Mouse (Mus musculus) mesoderm, embryonic 11.5 days (tissue): Measurements from ENCODE around the gene Pprc1.
A peak's percentile ranks its signal among the peaks of the same experiment; 100 is the strongest.

Source experiments
- DNase-seq: peaks from one replicate; pipeline ENCODE4 v3.0.0-alpha.2; 2012; ENCODE audit warnings: low read depth, low spot score

Gene Pprc1

GRCm38 (mm10) chr19:46056388-46056946 lies 11.8 kb downstream of the Pprc1 start:
- peak; percentile 95 for DNase-seq

GRCm38 (mm10) chr19:46056947-46057607 lies 12.4 kb downstream of the Pprc1 start:
- peak; percentile 85 for DNase-seq

GRCm38 (mm10) chr19:46058466-46058865 lies 13.8 kb downstream of the Pprc1 start:
- no peak for DNase-seq

GRCm38 (mm10) chr19:46060845-46061244 lies 16.2 kb downstream of the Pprc1 start:
- DNase-seq = no peak

GRCm38 (mm10) chr19:46068054-46068453 lies 23.4 kb downstream of the Pprc1 start:
- no peak for DNase-seq

- DNase-seq = no peak
Measured at GRCm38 (mm10) chr19:46073285-46073684, 28.6 kb downstream of the Pprc1 start.

- no peak for DNase-seq
Measured at GRCm38 (mm10) chr19:46074266-46074665, 29.6 kb downstream of the Pprc1 start.

GRCm38 (mm10) chr19:46075616-46076607 lies 31.2 kb downstream of the Pprc1 start, which contains the start of gene Nolc1:
Gene Nolc1 (plus strand): TSS chr19:46075863.
- DNase-seq = peak; percentile 100

GRCm38 (mm10) chr19:46078535-46078934 lies 33.8 kb downstream of the Pprc1 start:
- DNase-seq = no peak

GRCm38 (mm10) chr19:46085185-46085584 lies 40.5 kb downstream of the Pprc1 start:
- no peak for DNase-seq

GRCm38 (mm10) chr19:46086337-46086736 lies 41.7 kb downstream of the Pprc1 start:
- peak; percentile 72 for DNase-seq

GRCm38 (mm10) chr19:46087871-46088270 lies 43.2 kb downstream of the Pprc1 start:
- DNase-seq = no peak

- DNase-seq = no peak
Measured at GRCm38 (mm10) chr19:46091641-46092040, 47.0 kb downstream of the Pprc1 start.

GRCm38 (mm10) chr19:46094144-46094543 lies 49.5 kb downstream of the Pprc1 start:
- DNase-seq = no peak

GRCm38 (mm10) chr19:46095291-46095690 lies 50.6 kb downstream of the Pprc1 start:
- DNase-seq = no peak

- no peak for DNase-seq
Measured at GRCm38 (mm10) chr19:46096396-46096795, 51.7 kb downstream of the Pprc1 start.

- DNase-seq = no peak
Measured at GRCm38 (mm10) chr19:46099561-46099960, 54.9 kb downstream of the Pprc1 start.

- no peak for DNase-seq
Measured at GRCm38 (mm10) chr19:46103437-46104186, 58.9 kb downstream of the Pprc1 start.

- DNase-seq = no peak
Measured at GRCm38 (mm10) chr19:46104187-46104557, 59.5 kb downstream of the Pprc1 start.

- DNase-seq = no peak
Measured at GRCm38 (mm10) chr19:46110214-46110613, 65.5 kb downstream of the Pprc1 start.

GRCm38 (mm10) chr19:46110781-46111180 lies 66.1 kb downstream of the Pprc1 start:
- DNase-seq = no peak

GRCm38 (mm10) chr19:46114617-46115016 lies 69.9 kb downstream of the Pprc1 start:
- no peak for DNase-seq
